Mouse (Mus musculus) liver, embryonic 12.5 days (tissue): ENCODE measurements around the gene Pecr. TPM values are rescaled to one million over a fixed set of nuclear protein-coding genes. Genes with fewer than 3 reads are reported as not detected.

Source experiments
- ATAC-seq: fragments of 200-750 bp; cut with Nextera tagmentation; 2 replicates; pipeline ENCODE4 v1.8.0; 2017; ENCODE audit warnings: moderate number of reproducible peaks, mild to moderate bottlenecking, moderate library complexity
- H3K27ac ChIP-seq: fragments of 300-500 bp; sonication (generic); 2 replicates; pipeline ENCODE4 v1.5.1; 2016; ENCODE audit warnings: mild to moderate bottlenecking
- H3K27me3 ChIP-seq: fragments of 300-500 bp; sonication (generic); replicated peaks from 2 replicates; pipeline ENCODE4 v1.6.1; 2016; ENCODE audit warnings: mild to moderate bottlenecking, moderate library complexity
- H3K36me3 ChIP-seq: fragments of 300-500 bp; sonication (generic); 2 replicates; pipeline ENCODE4 v1.6.1; 2016; ENCODE audit warnings: mild to moderate bottlenecking, moderate library complexity
- H3K4me1 ChIP-seq: fragments of 300-500 bp; sonication (generic); 2 replicates; pipeline ENCODE4 v1.6.1; 2016
- H3K4me2 ChIP-seq: fragments of 300-500 bp; sonication (generic); 2 replicates; pipeline ENCODE4 v1.6.1; 2016; ENCODE audit warnings: mild to moderate bottlenecking, moderate library complexity
- H3K4me3 ChIP-seq: fragments of 300-500 bp; sonication (generic); 2 replicates; pipeline ENCODE4 v1.5.1; 2016; ENCODE audit warnings: mild to moderate bottlenecking, moderate library complexity
- H3K9ac ChIP-seq: fragments of 300-500 bp; sonication (generic); 2 replicates; pipeline ENCODE4 v1.6.1; 2016; ENCODE audit warnings: mild to moderate bottlenecking, moderate library complexity
- H3K9me3 ChIP-seq: fragments of 300-500 bp; sonication (generic); replicated peaks from 2 replicates; pipeline ENCODE4 v1.6.1; 2016; ENCODE audit warnings: mild to moderate bottlenecking, moderate library complexity
- WGBS: fragments of 180-500 bp; shearing (Covaris S2); methylation state at CpG from one replicate; pipeline ENCODE4 v1.1.7; 2016; ENCODE audit not compliant: insufficient replicate concordance; 5-methylcytosine and 5-hydroxymethylcytosine counted together
- polyA plus RNA-seq: library from polyadenylated mRNA; unstranded; fragments of >200 nt; fragmentation: Nextera tagmentation; extraction: Ambion mirVana; gene quantifications from 2 replicates; pipeline ENCODE4 v1.2.1, GENCODE M21; 2016

The Pecr gene
- polyA plus RNA-seq, 1 experiment from 2014 or later = 34.4 TPM

DNA sequence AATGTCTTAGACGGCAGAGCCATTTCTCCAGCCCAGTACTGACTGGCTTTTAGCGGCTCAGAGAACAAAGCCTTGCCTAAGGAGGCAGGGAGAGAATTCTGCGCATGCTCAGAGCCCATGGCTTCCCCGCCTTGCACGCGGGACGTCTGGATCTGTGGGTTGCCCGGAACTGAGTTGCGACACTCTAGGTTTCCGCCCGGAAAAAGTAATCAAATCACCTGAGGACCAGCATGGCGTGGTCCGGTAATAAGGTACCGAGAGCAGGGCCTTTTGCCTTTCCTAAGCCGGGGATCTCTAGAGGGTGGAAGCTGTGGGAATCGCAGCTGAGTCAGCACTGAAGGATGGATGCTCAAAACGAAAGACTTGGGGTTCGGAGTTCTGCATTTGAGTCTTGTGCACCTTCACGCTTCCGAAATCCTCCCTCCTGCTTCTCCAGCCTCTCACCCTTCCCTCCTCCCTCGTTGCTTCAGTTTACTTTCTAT is 23.2 kb upstream of the Pecr start, which contains the start of gene Xrcc5:
Xrcc5 (plus strand) TSS at position 105 of the 482 bp plus-strand sequence.
- Histone ChIP-seq H3K4me3 (peak within 1 kb of the TSS; percentile 66), H3K36me3 (peaks cover 18% of the 10 kb centered on the region), H3K9ac (peak within 1 kb of the TSS; percentile 62), H3K27ac (peak within 1 kb of the TSS; percentile 86), H3K4me1 (peaks cover 21% of the 10 kb centered on the region), H3K9me3 (no peaks in the 10 kb centered on the region), H3K27me3 (no peaks in the 10 kb centered on the region), H3K4me2 (peak within 1 kb of the TSS; percentile 76)
- ATAC-seq = peak; percentile 96
- under 1% methylated on average over 21 of the region's 21 CpGs for WGBS

GRCm38 (mm10) chr1:72306679-72307181 is 22.6 kb upstream of the Pecr start:
- Histone ChIP-seq H3K4me2 (peak overlapping the region; percentile 76), H3K36me3 (peaks cover 12% of the 10 kb centered on the region), H3K9ac (peak overlapping the region; percentile 62), H3K4me1 (peaks cover 21% of the 10 kb centered on the region), H3K27me3 (no peaks in the 10 kb centered on the region), H3K27ac (peak overlapping the region; percentile 86), H3K9me3 (no peaks in the 10 kb centered on the region), H3K4me3 (peak overlapping the region; percentile 66)
- WGBS = 3% methylated on average over 11 of the region's 11 CpGs
- peak; percentile 81 for ATAC-seq

DNA sequence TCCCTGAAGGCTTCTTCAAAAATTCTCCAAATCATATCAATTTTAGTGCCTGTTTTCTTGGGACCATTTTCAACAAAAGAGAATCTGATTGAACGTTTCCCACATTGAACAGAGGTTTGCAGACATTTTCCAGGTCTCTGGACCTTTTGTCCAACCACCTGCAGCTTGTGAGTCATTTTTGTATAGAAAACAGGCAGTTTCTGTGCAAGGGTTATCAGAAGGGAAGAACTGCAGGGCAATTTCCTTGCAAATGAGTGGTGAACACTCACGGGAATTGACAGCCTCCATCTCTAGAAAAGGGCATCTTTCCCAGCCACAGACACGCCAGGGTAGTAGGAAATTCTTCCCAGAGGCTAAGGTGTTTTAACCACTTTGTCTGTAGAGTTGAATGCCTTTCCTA is 22.1 kb upstream of the Pecr start:
- WGBS = 61% methylated on average over 3 of the region's 3 CpGs
- peaks cover 21% of the 10 kb centered on the region for H3K4me1 ChIP-seq
- no peaks in the 10 kb centered on the region for H3K27me3 ChIP-seq
- no peak overlapping the region for H3K27ac ChIP-seq
- H3K4me2 ChIP-seq = peak overlapping the region; percentile 76
- no peaks in the 10 kb centered on the region for H3K9me3 ChIP-seq
- peak overlapping the region; percentile 62; the same call in 1 of the 2 replicates for H3K9ac ChIP-seq
- H3K36me3 ChIP-seq = peaks cover 7% of the 10 kb centered on the region; the same call in 1 of the 2 replicates
- ATAC-seq = no peak
- H3K4me3 ChIP-seq = peak overlapping the region; percentile 66; the same call in 1 of the 2 replicates

GRCm38 (mm10) chr1:72301845-72302244 is 17.7 kb upstream of the Pecr start:
- no peaks in the 10 kb centered on the region for H3K27me3 ChIP-seq
- H3K4me1 ChIP-seq = peaks cover 8% of the 10 kb centered on the region
- WGBS = 53% methylated on average over 1 of the region's 1 CpGs
- H3K9ac ChIP-seq = no peak overlapping the region
- no peak overlapping the region for H3K4me2 ChIP-seq
- no peaks in the 10 kb centered on the region for H3K9me3 ChIP-seq
- no peak overlapping the region for H3K4me3 ChIP-seq
- H3K27ac ChIP-seq = no peak overlapping the region
- no peak for ATAC-seq
- H3K36me3 ChIP-seq = no peaks in the 10 kb centered on the region

- Histone ChIP-seq H3K4me2 (no peak overlapping the region), H3K4me3 (no peak overlapping the region), H3K27ac (no peak overlapping the region), H3K27me3 (no peaks in the 10 kb centered on the region), H3K9me3 (no peaks in the 10 kb centered on the region), H3K4me1 (no peaks in the 10 kb centered on the region), H3K36me3 (no peaks in the 10 kb centered on the region), H3K9ac (no peak overlapping the region)
- 45% methylated on average over 8 of the region's 8 CpGs for WGBS
- ATAC-seq = no peak
Observed at GRCm38 (mm10) chr1:72295746-72296145, 11.6 kb upstream of the Pecr start.

- no peaks in the 10 kb centered on the region for H3K4me1 ChIP-seq
- WGBS = 39% methylated on average over 4 of the region's 4 CpGs
- ATAC-seq = no peak
Observed at GRCm38 (mm10) chr1:72293869-72294663, 10.0 kb upstream of the Pecr start.

DNA sequence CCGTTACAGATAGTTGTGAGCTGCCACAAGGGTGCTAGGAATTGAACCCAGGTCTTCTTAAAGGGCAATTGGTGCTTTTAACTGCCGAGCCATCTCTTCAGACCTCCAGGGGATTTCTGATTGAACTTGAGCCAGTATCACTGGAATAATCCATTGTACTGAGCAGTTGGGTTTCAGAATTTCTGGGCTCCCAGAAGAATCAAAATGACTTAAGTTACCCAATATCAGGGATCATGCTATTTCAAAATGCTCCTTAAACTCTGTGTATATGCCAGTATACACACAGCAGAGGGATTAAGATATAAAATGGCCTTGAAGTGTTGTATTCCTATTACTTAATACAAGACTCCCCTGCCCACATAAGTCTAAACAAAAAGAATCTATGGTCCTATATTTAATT is 7.8 kb upstream of the Pecr start:
- H3K9ac ChIP-seq = no peak overlapping the region
- H3K36me3 ChIP-seq = no peaks in the 10 kb centered on the region
- peaks cover 7% of the 10 kb centered on the region for H3K27me3 ChIP-seq
- no peak overlapping the region for H3K27ac ChIP-seq
- H3K9me3 ChIP-seq = no peaks in the 10 kb centered on the region
- no peak for ATAC-seq
- H3K4me2 ChIP-seq = no peak overlapping the region
- WGBS = 68% methylated on average over 2 of the region's 2 CpGs
- H3K4me1 ChIP-seq = peaks cover 7% of the 10 kb centered on the region; the same call in 1 of the 2 replicates
- no peak overlapping the region for H3K4me3 ChIP-seq

More at GRCm38 (mm10) chr1:72293869-72294663, 10.0 kb upstream of the Pecr start:
- Histone ChIP-seq H3K4me2 (no peak overlapping the region), H3K27me3 (no peaks in the 10 kb centered on the region), H3K36me3 (no peaks in the 10 kb centered on the region), H3K4me3 (no peak overlapping the region), H3K27ac (no peak overlapping the region), H3K9ac (no peak overlapping the region), H3K9me3 (no peaks in the 10 kb centered on the region)

- Histone ChIP-seq H3K4me1 (peaks cover 12% of the 10 kb centered on the region; the same call in 1 of the 2 replicates), H3K4me2 (no peak overlapping the region), H3K27ac (no peak overlapping the region), H3K4me3 (no peak overlapping the region), H3K36me3 (no peaks in the 10 kb centered on the region), H3K9ac (no peak overlapping the region), H3K9me3 (no peaks in the 10 kb centered on the region), H3K27me3 (peaks cover 12% of the 10 kb centered on the region)
- ATAC-seq = no peak
- WGBS = 72% methylated on average over 4 of the region's 4 CpGs
Observed at GRCm38 (mm10) chr1:72291421-72291820, 7.3 kb upstream of the Pecr start.

GRCm38 (mm10) chr1:72290896-72291295 is 6.8 kb upstream of the Pecr start:
- no peak overlapping the region for H3K9ac ChIP-seq
- peaks cover 12% of the 10 kb centered on the region; the same call in 1 of the 2 replicates for H3K4me1 ChIP-seq
- no peaks in the 10 kb centered on the region for H3K9me3 ChIP-seq
- peaks cover 17% of the 10 kb centered on the region for H3K27me3 ChIP-seq
- H3K4me2 ChIP-seq = no peak overlapping the region
- H3K27ac ChIP-seq = no peak overlapping the region
- 87% methylated on average over 4 of the region's 4 CpGs for WGBS
- H3K4me3 ChIP-seq = no peak overlapping the region
- H3K36me3 ChIP-seq = no peaks in the 10 kb centered on the region
- no peak for ATAC-seq

- Histone ChIP-seq H3K27ac (peak overlapping the region; percentile 52; the same call in 1 of the 2 replicates), H3K4me2 (no peak overlapping the region)
- no peak for ATAC-seq
Observed at GRCm38 (mm10) chr1:72288527-72289150, 4.5 kb upstream of the Pecr start.

DNA sequence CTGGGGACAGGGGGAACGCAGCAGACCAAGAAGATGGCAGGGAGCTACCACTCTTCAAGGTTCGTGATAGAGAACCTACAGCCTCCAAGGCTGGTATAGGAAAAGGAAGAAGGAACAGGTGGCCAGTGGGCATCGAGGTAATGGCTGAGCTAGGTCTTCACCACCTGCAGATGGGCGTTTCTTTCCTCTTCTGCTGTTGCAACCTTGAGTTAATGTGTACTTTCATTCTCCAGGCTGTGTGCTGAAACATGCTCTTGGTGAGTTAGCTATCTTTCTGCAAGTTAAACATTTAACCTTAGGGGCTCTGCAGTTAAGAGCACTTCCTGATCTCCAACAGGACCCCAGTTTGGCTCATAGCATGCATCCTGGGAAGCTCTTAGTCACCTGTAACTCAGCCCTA is 3.8 kb upstream of the Pecr start:
- ATAC-seq = no peak
- H3K9me3 ChIP-seq = no peaks in the 10 kb centered on the region
- 56% methylated on average over 4 of the region's 4 CpGs for WGBS
- H3K9ac ChIP-seq = no peak overlapping the region
- H3K27ac ChIP-seq = 0 out of 2 replicates have a peak overlapping the region, but pooled peaks have one; percentile 52
- no peak overlapping the region for H3K4me3 ChIP-seq
- H3K27me3 ChIP-seq = peaks cover 34% of the 10 kb centered on the region
- H3K4me2 ChIP-seq = no peak overlapping the region
- H3K36me3 ChIP-seq = no peaks in the 10 kb centered on the region
- H3K4me1 ChIP-seq = peaks cover 28% of the 10 kb centered on the region

More at GRCm38 (mm10) chr1:72288527-72289150, 4.5 kb upstream of the Pecr start:
- no peak overlapping the region for H3K9ac ChIP-seq
- H3K36me3 ChIP-seq = no peaks in the 10 kb centered on the region
- H3K4me1 ChIP-seq = peaks cover 21% of the 10 kb centered on the region
- 67% methylated on average over 4 of the region's 4 CpGs for whole genome bisulfite sequencing
- no peak overlapping the region for H3K4me3 ChIP-seq
- H3K27me3 ChIP-seq = peaks cover 34% of the 10 kb centered on the region
- no peaks in the 10 kb centered on the region for H3K9me3 ChIP-seq

DNA sequence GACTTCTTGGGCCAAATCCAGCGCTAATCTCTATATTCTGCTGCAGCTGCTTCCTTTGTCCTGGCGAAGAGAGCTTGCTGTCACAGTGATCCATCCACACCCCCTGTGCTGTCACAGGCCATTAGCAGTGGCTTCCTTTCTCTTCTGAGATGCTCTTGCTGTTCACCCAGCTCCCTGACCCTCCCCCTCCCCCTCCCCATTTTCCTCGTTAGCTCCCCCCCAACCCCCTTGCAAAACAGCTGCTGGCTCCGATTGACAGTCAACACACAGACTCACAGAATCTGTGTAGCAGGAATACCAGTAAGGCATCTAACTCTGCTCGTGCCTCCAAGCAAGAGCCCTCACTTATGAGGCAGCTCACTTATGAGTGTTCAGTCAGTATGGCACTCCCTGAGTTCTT is 2.8 kb upstream of the Pecr start:
- WGBS = 28% methylated on average over 5 of the region's 5 CpGs

More for the DNA sequence above, 2.8 kb upstream of the Pecr start:
- Histone ChIP-seq H3K36me3 (no peaks in the 10 kb centered on the region), H3K4me3 (no peak overlapping the region), H3K4me1 (peaks cover 38% of the 10 kb centered on the region), H3K27ac (no peak overlapping the region), H3K4me2 (no peak overlapping the region), H3K27me3 (peaks cover 34% of the 10 kb centered on the region), H3K9ac (no peak overlapping the region), H3K9me3 (no peaks in the 10 kb centered on the region)
- ATAC-seq = no peak
